Mouse (Mus musculus) frontal cortex, adult 2 months (tissue): Measurements from ENCODE around the gene Smtnl1. TPM values are rescaled to one million over a fixed set of nuclear protein-coding genes. Genes with fewer than 3 reads are reported as not detected.

Source experiments
- polyA plus RNA-seq: library from polyadenylated mRNA; depleted of rRNA; stranded (reverse); fragments of >200 nt; gene quantifications from 2 replicates; pipeline ENCODE4 v1.2.3, GENCODE M21; 2012; rRNA removed

Gene Smtnl1
- polyA plus RNA-seq, 1 experiment = not detected

Other genes with a start within 250 kb of the Smtnl1 start
- gene Ctnnd1, start 171.9 kb downstream of the Smtnl1 start, polyA plus RNA-seq = 42.1 and 45.8 TPM in 2 replicates
- not detected in 2 replicates for gene Btbd18, start 163.6 kb downstream of the Smtnl1 start, polyA plus RNA-seq
- gene Selenoh, start 151.9 kb downstream of the Smtnl1 start, polyA plus RNA-seq = 54.9 and 56.1 TPM in 2 replicates
- gene Gm28635, start 144.6 kb downstream of the Smtnl1 start, polyA plus RNA-seq = not detected in 2 replicates
- gene Med19, start 144.2 kb downstream of the Smtnl1 start, polyA plus RNA-seq = 27.7 and 31.7 TPM in 2 replicates
- gene Tmx2, start 143.5 kb downstream of the Smtnl1 start, polyA plus RNA-seq = 250 and 254 TPM in 2 replicates
- gene Zdhhc5, start 107.5 kb downstream of the Smtnl1 start, polyA plus RNA-seq = 25.7 and 27.2 TPM in 2 replicates
- gene Clp1, start 95.3 kb downstream of the Smtnl1 start, polyA plus RNA-seq = 9.4 and 9.7 TPM in 2 replicates
- 165 and 172 TPM in 2 replicates for gene Ypel4, start 88.6 kb downstream of the Smtnl1 start, polyA plus RNA-seq
- gene Gm19426, start 79.0 kb downstream of the Smtnl1 start, polyA plus RNA-seq = 2.8 and 3.7 TPM in 2 replicates
- gene Serping1, start 47.2 kb downstream of the Smtnl1 start, polyA plus RNA-seq = 13.9 and 17.4 TPM in 2 replicates
- 10.2 TPM in 2 replicates for gene Ube2l6, start 23.8 kb downstream of the Smtnl1 start, polyA plus RNA-seq
- gene Timm10, start 4.3 kb upstream of the Smtnl1 start, polyA plus RNA-seq = 86.2 and 96.6 TPM in 2 replicates
- gene Slc43a1, start 16.2 kb upstream of the Smtnl1 start, polyA plus RNA-seq = 0.22 and 0.29 TPM in 2 replicates
- gene Rtn4rl2, start 64.1 kb upstream of the Smtnl1 start, polyA plus RNA-seq = 65.5 and 75.2 TPM in 2 replicates
- 4.6 and 6.0 TPM in 2 replicates for gene Slc43a3, start 113.9 kb upstream of the Smtnl1 start, polyA plus RNA-seq
- 0.13 TPM in 1 of 2 replicates, not detected in the other for gene Prg2, start 157.8 kb upstream of the Smtnl1 start, polyA plus RNA-seq
- gene Prg3, start 165.6 kb upstream of the Smtnl1 start, polyA plus RNA-seq = not detected in 2 replicates
- 105 and 124 TPM in 2 replicates for gene Ssrp1, start 214.6 kb upstream of the Smtnl1 start, polyA plus RNA-seq
- gene P2rx3, start 214.8 kb upstream of the Smtnl1 start, polyA plus RNA-seq = 1.8 and 2.1 TPM in 2 replicates
- gene Tnks1bp1, start 225.4 kb upstream of the Smtnl1 start, polyA plus RNA-seq = 46.5 and 48.1 TPM in 2 replicates